Mouse (Mus musculus) thymus, postnatal 14 days (tissue): Measurements from ENCODE around the gene Tiam1.

Experiments
- DNase-seq: peaks from one replicate; pipeline ENCODE4 v3.0.0; 2021

Gene Tiam1

GRCm38 (mm10) chr16:90044004-90044754, 99.4 kb downstream of the Tiam1 start:
- DNase-seq: peak; percentile 25

DNA sequence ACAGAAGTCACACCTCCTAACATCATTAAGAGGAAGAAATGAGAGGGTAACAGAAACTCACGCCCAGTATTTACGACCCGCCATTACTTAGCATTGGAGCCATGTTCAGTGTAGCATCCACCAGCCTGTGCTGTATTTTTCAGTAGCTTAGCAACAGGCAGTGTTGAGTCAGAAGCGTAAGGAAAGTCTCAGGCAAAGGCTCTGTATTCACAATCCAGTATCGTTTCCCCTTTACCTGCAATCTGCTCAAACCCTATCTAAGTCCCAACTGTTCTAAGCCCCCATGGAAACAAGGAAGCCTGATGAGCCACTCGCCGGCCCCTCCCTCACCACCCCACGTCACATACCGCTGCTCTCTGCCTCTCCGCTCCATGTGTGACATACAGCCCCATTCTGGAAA, 100.7 kb downstream of the Tiam1 start:
- no peak for DNase-seq

GRCm38 (mm10) chr16:90042386-90042785, 101.2 kb downstream of the Tiam1 start:
- DNase-seq: peak; percentile 37

- DNase-seq: peak; percentile 65
These were observed 102.7 kb downstream of the Tiam1 start for GRCm38 (mm10) chr16:90040771-90041364.

DNA sequence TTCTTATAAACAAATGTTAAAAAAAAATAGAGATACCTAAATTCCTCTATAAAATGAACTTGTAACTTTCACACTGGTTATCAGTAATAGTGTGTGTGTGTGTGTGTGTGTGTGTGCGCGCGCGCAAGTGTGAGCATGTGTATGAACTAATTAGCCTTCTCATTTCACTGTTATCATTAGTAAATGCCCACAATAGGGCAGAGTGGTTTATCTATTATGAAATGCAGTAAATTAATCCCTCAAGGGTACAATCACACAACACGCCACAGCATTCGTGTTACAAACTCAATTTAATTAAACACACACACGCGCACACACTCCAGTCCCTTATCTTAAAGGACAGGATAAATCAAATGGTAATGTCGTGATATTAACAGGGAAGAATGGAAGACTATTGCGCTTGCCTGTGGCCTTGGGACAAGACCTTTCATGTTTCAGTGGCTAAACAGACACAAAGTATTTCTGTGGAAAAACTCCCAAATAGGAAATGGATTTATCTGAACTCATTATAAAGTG, 107.9 kb downstream of the Tiam1 start:
- DNase-seq: no peak

DNA sequence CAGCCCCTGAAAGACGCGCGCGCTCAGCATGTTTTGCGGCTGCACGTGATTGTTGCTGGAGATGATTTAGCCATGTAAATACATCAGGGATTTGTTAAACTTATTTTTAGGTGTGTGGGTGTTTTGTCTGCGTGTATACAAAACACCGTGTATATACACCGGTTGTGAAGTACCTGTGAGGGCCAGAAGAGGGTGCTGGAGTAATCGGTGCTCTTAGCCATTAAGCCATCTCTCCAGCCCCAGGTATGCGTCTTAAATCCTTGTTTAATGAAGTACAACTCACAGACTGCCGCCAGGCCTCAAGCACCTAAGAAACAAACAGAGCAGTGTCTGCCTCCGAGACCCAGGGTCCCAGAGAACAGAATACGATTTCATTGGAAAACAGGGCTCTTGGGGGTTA, 113.2 kb downstream of the Tiam1 start:
- no peak for DNase-seq

GRCm38 (mm10) chr16:90027886-90028285, 115.7 kb downstream of the Tiam1 start:
- DNase-seq: no peak

DNA sequence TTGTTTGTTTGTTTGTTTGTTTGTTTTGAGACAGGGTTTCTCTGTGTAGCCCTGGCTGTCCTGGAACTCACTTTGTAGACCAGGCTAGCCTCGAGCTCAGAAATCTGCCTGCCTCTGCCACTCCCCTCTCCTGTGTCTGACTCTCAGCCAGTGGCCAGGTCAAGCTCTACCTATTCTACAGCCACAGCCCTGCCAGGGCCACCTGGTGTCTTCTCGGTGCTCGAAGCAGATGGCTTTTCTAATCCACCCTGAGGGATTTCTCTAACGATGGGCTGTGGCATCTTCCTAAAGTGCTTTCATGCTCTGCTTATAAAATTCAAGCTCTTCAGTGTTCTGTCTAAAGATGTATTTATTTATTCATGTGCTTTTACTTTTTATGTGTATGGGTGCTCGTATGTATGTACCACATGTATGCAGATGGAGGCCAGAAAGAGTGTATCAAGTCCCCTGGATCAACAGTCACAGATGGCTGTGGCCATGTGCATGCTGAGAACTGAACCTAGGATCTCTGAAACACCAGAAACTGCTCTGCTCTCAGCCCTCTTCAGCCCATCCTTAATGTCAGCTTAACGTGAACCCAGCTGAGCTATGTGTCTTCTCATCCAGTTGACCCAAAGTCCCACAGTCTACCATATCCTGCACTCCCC, 117.9 kb downstream of the Tiam1 start:
- no peak for DNase-seq

GRCm38 (mm10) chr16:90023665-90024010, 119.9 kb downstream of the Tiam1 start:
- DNase-seq: no peak

DNA sequence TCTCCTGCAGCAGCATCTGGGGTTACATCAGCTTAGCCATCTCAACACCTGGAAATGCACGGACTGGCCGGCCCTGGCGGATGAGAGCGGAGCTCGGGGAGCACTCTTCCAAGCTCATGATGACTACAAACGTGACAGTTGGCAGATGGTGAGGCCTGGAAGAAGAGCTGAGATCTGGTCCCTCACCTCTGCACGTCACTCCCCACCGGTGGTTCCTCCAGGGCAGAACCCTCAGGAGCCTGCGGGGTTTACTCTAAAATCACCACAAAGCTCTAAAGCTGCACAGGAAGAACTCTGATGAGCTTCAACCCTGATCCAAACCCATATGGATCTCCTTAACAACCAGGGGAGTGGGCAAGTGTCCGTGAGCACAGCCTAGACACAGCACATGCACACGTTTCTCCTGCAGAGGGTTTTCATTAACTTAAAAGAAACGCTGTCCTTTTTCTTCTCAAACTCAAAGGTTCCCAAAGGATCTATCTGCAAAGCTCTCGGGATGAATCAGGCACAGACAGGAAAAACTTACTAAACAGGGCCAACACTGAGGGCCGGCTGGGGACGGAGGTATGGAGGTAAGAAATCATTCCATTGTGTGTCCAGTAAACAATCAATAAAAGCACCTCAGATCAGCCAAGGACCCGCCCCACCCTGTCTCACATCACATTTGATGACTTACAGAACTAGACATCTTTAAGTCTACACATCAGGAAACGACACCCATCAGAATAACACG, 120.5 kb downstream of the Tiam1 start:
- DNase-seq: no peak

DNA sequence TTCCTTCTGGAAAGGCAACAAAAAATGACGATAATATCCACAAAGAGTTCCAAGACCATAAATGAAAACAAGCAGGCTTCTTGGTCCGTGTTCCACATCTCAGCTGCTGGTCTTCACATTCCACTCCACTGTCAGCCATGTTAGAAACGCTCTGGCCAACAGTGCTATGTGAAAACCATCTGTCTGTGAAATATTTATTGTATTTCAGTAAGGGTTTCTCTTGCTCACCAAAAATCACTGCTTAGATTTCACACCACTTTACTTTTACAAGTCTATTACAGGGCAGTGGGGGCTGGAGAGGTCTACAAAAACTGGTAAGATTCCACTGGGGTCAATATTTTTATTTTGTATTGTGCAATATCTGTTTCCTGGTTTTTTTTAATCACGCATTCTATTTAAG, 127.5 kb downstream of the Tiam1 start:
- DNase-seq: no peak

DNA sequence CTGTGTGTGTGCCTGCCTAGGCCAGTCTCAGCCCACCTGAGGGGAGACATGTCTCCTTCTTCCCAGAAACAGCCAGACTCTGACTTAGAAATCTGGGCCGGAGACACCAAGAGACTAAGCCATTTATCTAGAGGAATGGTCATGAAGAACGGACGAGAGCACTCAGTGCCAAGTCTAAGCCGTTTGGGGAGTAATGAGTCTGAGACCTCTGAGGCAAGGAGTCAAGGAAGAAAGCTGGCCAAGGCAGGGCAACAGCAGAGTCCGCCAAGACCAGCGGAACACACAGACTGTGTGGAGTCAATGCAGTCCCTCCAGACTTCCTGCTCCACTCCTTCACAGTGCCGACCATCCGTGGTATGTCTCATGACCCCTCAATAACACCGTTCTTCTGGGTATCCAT, 129.0 kb downstream of the Tiam1 start:
- no peak for DNase-seq

DNA sequence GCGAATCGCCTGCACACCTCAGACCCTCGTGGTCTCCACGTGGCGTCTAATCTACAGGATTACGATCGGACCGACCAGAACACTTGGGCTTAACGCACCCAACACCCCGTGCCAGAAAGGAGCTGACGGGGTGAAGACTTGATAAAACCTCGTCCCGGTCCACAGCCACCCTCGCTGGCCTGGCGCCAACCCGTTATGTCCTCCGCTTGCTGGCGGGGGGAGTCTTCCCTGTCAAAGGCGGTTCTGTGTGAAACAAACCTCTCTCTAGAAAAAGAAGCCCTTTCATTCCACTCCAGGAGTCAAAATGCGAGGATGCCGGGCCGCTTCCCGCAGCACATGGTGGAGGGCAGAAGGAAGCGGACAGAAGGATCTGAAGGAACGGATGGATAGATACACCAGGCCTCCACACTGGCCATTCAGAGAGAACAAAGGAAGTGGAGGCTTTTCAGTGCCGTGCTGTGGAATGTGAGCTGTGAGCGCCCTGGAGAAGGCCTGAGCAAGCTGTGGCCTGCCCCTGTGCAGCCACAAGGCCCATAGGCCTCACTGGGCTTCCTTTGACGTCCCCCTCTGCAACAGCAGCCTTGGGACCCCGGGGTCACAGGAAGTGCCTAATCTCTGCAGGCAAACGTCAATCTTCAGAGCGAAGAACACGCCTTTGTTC, 131.9 kb downstream of the Tiam1 start:
- no peak for DNase-seq

- no peak for DNase-seq
These were observed 135.1 kb downstream of the Tiam1 start for GRCm38 (mm10) chr16:90008504-90008903.

DNA sequence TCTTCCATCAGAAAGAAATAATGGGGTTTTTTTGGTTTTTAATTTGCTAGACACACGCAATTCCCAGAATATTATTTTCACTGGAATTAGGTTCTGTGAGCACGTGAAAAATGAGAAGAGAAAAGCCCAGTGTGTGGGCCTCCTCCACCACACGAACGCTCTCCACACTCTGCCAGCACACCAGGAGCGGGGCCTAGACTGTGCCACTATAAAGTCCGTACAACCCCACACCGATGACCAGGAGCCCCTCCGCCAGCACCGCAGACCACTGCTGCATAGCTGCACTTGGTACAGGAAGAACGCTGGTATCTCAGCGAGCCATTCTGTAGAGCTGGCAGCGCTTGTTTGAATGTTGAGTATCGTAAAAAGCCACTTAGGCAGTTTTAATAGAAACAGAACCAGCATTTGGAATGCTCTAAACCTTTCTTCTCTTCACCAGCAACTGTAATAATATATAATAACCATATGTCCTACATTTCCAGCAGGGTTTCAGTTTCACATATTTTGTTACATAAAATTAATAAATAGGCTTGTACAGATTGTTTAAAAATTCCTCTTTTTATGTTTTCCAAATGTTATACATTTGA, 136.1 kb downstream of the Tiam1 start:
- no peak for DNase-seq

GRCm38 (mm10) chr16:90003556-90003955, 140.0 kb downstream of the Tiam1 start:
- no peak for DNase-seq

DNA sequence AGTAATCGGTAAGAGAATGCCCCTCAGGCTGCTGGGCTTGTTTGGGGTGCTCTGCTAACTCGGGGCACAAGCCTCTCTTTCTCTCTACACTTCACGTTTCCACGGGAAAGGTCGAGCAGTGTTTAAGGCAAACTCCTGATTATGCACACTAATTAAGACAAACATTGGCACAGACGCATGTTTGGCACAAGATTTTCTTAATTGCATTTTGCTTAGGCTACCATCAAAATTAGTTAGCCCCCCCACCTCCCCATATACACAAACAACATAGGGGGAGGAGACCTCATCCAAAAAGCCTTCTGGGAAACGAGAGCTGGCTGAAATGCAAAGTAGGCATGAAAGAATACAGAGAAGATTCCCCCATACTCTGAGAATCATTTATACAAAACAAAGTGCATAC, 148.4 kb downstream of the Tiam1 start:
- no peak for DNase-seq

- peak; percentile 80 for DNase-seq
These were observed 149.4 kb downstream of the Tiam1 start for GRCm38 (mm10) chr16:89993991-89994825.

DNA sequence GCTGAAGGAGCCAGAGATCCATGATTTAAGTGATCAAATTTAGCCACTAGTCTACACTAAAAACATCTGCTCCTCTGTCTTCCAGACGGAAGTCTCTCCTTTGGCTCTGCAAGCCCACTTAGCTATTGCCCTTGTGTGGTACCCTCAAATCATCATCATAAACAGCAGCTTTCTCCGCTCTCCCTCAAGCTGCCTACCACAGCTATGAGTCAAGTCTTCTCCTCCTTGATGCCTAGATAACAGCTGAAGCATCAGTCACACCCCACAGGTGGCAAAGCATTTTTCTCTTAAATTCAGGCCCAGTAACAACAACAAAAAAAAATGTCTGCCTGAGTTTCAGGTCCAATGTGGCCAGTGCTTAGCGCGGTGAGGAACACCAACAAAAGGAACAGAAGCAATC, 150.1 kb downstream of the Tiam1 start:
- peak; percentile 58 for DNase-seq

DNA sequence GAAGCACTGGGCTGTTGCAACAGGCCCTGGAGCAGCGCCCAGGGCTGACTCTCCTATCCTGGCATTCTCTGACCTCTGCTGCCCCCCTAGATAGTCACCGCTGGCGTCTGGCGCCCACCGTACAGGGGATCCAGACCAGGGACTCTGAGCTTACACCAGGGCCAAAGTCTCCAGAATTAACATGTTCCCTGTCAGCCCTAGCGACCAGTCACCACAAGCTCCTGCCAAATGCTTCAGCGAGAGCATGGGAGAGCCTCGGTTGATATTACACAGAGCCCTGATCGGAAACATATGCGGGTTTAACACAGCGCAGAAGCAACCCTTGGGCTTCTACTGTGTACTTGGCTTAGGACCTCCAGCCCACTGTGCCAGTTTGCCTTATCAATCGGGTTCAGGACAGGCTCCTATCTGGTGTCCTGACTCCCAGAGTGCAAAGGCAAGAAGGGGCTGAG, 151.8 kb downstream of the Tiam1 start:
- DNase-seq: peak; percentile 3

DNA sequence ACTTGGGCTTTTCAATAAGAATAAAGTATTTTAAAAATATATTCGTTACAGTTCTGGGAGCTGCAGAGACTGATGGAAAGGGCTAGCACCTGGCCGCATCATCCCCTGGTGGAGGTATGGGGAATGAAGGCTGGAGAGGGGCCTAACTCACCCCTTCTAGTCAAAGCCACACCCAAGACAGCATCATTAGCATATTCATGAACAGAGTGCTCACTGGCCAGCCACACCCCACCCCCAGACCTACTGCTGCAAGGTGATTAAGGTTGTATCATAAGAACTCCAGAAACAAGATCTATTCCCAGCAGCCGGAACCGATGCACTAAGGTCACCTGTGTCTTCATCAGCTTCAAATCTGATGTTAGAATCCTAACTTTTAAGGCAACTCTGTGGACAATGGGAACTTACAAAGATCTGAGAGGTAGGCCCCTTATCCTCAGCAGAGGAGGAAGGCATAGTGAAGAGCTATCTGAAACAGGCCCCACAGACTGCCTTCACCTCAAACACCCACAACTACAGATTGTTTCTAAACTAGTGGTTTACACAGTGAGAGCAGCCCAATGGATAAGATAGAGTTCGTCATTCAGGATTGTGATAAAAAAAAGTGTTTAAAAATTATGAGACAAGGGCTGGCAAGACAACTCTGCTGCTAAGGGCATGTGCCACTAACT, 153.1 kb downstream of the Tiam1 start:
- no peak for DNase-seq
